Mouse (Mus musculus) G1E (cell line): ENCODE measurements around the gene Thnsl1. TPM values are rescaled to one million over a fixed set of nuclear protein-coding genes. Genes with fewer than 3 reads are reported as not detected.

Experiments used
- ATAC-seq: 2 replicates; pipeline ENCODE4 v1.8.0; 2016; ENCODE audit warnings: mild to moderate bottlenecking; ENCODE audit not compliant: insufficient number of reproducible peaks, poor library complexity, low FRiP score, severe bottlenecking; ENCODE audit errors: extremely low read depth
- DNase-seq: peaks from one replicate; pipeline ENCODE4 v3.0.0; 2012; ENCODE audit warnings: low spot score
- H3K27me3 ChIP-seq: 2 replicates; pipeline ENCODE4 v1.6.1; 2012; ENCODE audit warnings: mild to moderate bottlenecking, low read length, inconsistent platforms; ENCODE audit not compliant: insufficient read depth
- H3K36me3 ChIP-seq: replicated peaks from 2 replicates; pipeline ENCODE3; 2012; ENCODE audit warnings: mild to moderate bottlenecking, inconsistent platforms
- H3K4me1 ChIP-seq: 2 replicates; pipeline ENCODE4 v1.6.1; 2012; ENCODE audit warnings: low read depth, low read length, inconsistent platforms, mixed read lengths; ENCODE audit not compliant: insufficient read depth
- H3K4me3 ChIP-seq: 2 replicates; pipeline ENCODE4 v1.5.1; 2012; ENCODE audit warnings: low read depth, mild to moderate bottlenecking, inconsistent platforms, low read length, moderate library complexity, mixed read lengths
- H3K9me3 ChIP-seq: replicated peaks from 2 replicates; pipeline ENCODE4 v1.6.1; 2012; ENCODE audit warnings: inconsistent platforms
- CTCF ChIP-seq: IDR thresholded peaks from 2 replicates; pipeline ENCODE4 v1.5.1; 2012; ENCODE audit warnings: low read depth, low read length, inconsistent platforms, mixed read lengths
- GATA1 ChIP-seq: IDR thresholded peaks from 2 replicates; pipeline ENCODE4 v1.6.1; 2012; ENCODE audit warnings: borderline replicate concordance, low read length, inconsistent platforms, mixed read lengths
- GATA2 ChIP-seq: IDR thresholded peaks from 2 replicates; pipeline ENCODE4 v1.6.1; 2012; ENCODE audit warnings: low read depth, low read length, inconsistent platforms, borderline replicate concordance
- POLR2AphosphoS5 ChIP-seq: IDR thresholded peaks from 2 replicates; pipeline ENCODE4 v1.6.1; 2012; ENCODE audit warnings: low read depth, low read length, inconsistent platforms; ENCODE audit not compliant: insufficient replicate concordance
- TAL1 ChIP-seq: conservative IDR thresholded peaks from 2 replicates; pipeline ENCODE4 v1.6.1; 2012; ENCODE audit warnings: low read depth, low read length, inconsistent platforms, mixed read lengths
- polyA plus RNA-seq: library from polyadenylated mRNA; stranded (reverse); fragments of >175 nt; gene quantifications from 2 replicates; pipeline ENCODE4 v1.2.3, GENCODE M21; 2012
- total RNA-seq, 2 experiments: library from RNA; stranded (forward) in 1 of 2; stranded (reverse) in 1 of 2; fragments of 200-1000 nt in 1 of 2; fragments of >200 nt in 1 of 2; fragmentation: Nextera tagmentation in 1 of 2; gene quantifications; 2 replicates each; pipeline ENCODE4 v1.2.3; 2014 to 2017

Thnsl1 gene
- total and polyA plus RNA-seq, 3 experiments = 1.2 to 9.9 (median 7.0) TPM

- Histone ChIP-seq H3K9me3 (no peaks in the 10 kb centered on the region), H3K4me3 (peak overlapping the region; percentile 77), H3K4me1 (peaks cover 19% of the 10 kb centered on the region), H3K27me3 (no peaks in the 10 kb centered on the region), H3K36me3 (no peaks in the 10 kb centered on the region)
- TF ChIP-seq GATA1 (no peak), CTCF (no peak), TAL1 (no peak)
- ATAC-seq (no peak), DNase-seq (no peak)
Observed at GRCm38 (mm10) chr2:21206278-21206677, 754 bp downstream of the Thnsl1 start.

GRCm38 (mm10) chr2:21211361-21211760 lies 5.8 kb downstream of the Thnsl1 start:
- ATAC-seq (no peak), DNase-seq (no peak)
- H3K36me3 ChIP-seq = peaks cover 4% of the 10 kb centered on the region
- TF ChIP-seq GATA2 (no peak), CTCF (no peak), TAL1 (no peak), GATA1 (no peak)
- H3K4me3 ChIP-seq = no peak overlapping the region
- no peaks in the 10 kb centered on the region for H3K9me3 ChIP-seq
- H3K4me1 ChIP-seq = peaks cover 6% of the 10 kb centered on the region; the same call in 1 of the 2 replicates
- no peaks in the 10 kb centered on the region for H3K27me3 ChIP-seq

- H3K9me3 ChIP-seq = no peaks in the 10 kb centered on the region
- H3K4me1 ChIP-seq = no peaks in the 10 kb centered on the region
- peaks cover 4% of the 10 kb centered on the region for H3K36me3 ChIP-seq
- H3K4me3 ChIP-seq = no peak overlapping the region
- TF ChIP-seq GATA1 (no peak), CTCF (no peak), POLR2AphosphoS5 (no peak), GATA2 (no peak), TAL1 (no peak)
- DNase-seq (no peak), ATAC-seq (no peak)
- H3K27me3 ChIP-seq = no peaks in the 10 kb centered on the region
Observed at GRCm38 (mm10) chr2:21214322-21214721, 8.8 kb downstream of the Thnsl1 start.

DNA sequence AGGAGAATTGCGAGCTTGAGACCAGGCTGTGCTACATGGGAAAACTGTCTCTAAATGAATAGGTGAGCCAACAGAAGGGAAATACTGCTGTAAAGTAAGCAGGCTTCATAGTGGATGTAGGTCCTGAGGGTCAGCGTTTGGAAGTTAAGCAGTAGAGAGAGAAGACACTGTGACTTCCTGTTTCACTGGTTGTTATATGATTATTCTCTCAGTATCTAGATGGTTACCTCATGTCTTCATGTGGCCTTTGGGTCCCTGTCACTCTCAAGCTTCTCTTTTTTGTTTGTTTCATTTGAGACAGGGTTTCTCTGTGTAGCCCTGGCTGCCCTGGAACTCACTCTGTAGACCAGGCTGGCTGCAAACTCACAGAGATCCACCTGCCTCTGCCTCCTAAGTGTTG lies 9.8 kb downstream of the Thnsl1 start:
- ATAC-seq (no peak), DNase-seq (no peak)
- Histone ChIP-seq H3K27me3 (no peaks in the 10 kb centered on the region), H3K4me3 (no peak overlapping the region), H3K9me3 (no peaks in the 10 kb centered on the region), H3K4me1 (no peaks in the 10 kb centered on the region), H3K36me3 (peaks cover 4% of the 10 kb centered on the region)
- TF ChIP-seq CTCF = no peak

DNA sequence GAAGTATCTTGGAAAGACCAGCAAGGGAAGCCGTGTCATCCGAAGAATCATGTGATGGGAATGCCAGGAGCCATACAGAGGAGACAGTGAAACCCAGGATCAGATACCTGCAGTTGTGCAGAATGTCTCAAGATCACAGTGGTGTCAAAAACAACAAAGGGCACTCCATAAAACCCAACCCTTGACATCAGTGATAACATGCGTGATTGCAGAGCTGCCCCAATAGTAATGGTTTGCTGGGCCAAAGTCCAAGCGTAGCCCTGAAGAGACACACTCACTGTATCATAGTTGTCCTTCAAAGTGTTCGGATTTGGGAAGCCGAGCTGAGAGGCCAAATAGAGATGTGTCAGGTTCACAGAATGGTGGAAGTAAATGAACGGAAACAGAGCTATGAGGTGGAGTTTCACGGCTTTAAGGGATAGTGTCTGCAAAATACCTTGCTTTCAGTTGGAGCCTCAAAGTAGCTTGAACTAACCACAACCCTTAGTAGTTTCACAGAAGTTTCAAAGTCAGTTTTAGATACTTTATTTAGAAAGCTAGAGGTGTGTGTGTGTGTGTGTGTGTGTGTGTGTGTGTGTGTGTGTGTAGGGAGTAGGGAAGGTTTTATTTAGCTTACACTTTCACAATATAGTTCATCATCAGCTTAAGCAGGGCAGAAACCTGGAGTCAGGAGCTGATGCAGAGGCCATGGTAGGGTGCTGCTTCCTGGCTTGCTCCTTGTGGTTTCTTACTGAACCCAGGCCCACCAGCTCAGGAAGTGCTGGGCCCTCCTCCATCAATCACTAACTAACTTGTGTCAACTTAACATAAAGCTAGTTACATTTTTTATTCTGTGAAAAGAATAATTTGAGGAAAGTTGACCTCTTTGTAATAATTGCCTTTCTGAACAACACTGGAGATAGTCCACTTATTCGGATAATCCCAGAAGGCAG lies 17.2 kb downstream of the Thnsl1 start:
- DNase-seq = no peak
- H3K4me3 ChIP-seq = no peak overlapping the region
- no peak for ATAC-seq
- no peaks in the 10 kb centered on the region for H3K9me3 ChIP-seq
- TF ChIP-seq GATA2 (no peak), CTCF (no peak), GATA1 (no peak), TAL1 (no peak), POLR2AphosphoS5 (no peak)
- peaks cover 4% of the 10 kb centered on the region for H3K27me3 ChIP-seq
- peaks cover 4% of the 10 kb centered on the region for H3K4me1 ChIP-seq
- no peaks in the 10 kb centered on the region for H3K36me3 ChIP-seq

DNA sequence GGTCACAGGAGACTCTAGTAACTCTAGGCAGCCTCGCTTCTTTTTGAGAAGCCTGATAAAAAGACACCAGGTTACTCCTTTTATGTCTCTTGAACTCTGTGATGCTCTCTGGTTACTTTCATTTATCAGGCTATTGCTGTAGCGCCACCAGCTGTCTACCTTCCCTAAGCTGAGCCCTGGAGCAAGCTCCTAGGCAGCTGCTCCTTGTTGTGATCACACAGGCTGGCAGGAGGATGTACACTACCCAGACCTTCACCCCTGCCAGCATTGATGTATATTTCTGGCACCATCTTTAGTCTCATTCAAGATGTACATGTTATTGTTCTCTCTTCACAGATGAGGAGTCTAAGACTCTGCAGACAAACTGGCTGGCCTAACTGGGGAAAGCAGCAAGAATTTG lies 24.8 kb downstream of the Thnsl1 start:
- TF ChIP-seq CTCF (no peak), POLR2AphosphoS5 (no peak), GATA2 (no peak), TAL1 (no peak), GATA1 (no peak)
- DNase-seq = no peak

GRCm38 (mm10) chr2:21231147-21231546 lies 25.6 kb downstream of the Thnsl1 start:
- no peak for TF ChIP-seq GATA2
- TF ChIP-seq GATA1 = no peak
- TF ChIP-seq TAL1 = no peak
- TF ChIP-seq CTCF = no peak
- TF ChIP-seq POLR2AphosphoS5 = no peak
- ATAC-seq (no peak), DNase-seq (no peak)
- Histone ChIP-seq H3K4me1 (peaks cover 4% of the 10 kb centered on the region), H3K27me3 (peaks cover 12% of the 10 kb centered on the region), H3K36me3 (no peaks in the 10 kb centered on the region), H3K4me3 (no peak overlapping the region), H3K9me3 (no peaks in the 10 kb centered on the region)

More for the DNA sequence above, 24.8 kb downstream of the Thnsl1 start:
- Histone ChIP-seq H3K27me3 (peaks cover 12% of the 10 kb centered on the region), H3K4me1 (peaks cover 4% of the 10 kb centered on the region), H3K9me3 (no peaks in the 10 kb centered on the region), H3K36me3 (no peaks in the 10 kb centered on the region), H3K4me3 (no peak overlapping the region)
- no peak for ATAC-seq
